Mouse (Mus musculus) neural tube, embryonic 10.5 days (tissue): Measurements from ENCODE around the gene Pir.

Experiments used
- DNase-seq: peaks from one replicate; pipeline ENCODE4 v3.0.0-alpha.2; 2017; ENCODE audit warnings: low spot score; ENCODE audit errors: extremely low spot score

Pir gene

DNA sequence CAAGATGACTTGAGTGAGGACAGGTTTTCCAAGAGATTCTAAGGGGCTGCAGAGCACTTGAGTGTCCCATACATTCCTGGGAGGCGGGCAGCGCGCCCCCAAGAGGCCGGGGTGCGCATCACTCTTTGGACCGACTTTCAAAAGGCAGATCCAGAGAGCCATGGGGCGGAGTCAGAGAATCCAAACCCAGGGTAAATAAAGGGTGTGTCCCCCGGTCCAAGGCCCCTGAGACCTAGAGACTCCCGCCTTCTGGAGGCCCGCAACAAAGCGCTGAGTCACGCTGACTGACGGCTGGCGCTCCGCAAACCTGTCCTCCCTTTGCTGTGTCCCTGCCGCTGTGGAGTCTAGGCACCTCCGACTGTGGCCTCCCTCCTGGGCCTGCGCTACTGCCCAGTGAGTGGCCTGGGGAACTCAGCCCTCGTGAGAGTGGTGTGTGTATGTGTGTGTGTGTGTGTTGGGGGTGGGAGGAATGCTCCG, at the start of gene Pir:
Gene Pir (plus strand): TSS at position 87 of the 477 bp plus-strand sequence.
- peak; percentile 47 for DNase-seq

DNA sequence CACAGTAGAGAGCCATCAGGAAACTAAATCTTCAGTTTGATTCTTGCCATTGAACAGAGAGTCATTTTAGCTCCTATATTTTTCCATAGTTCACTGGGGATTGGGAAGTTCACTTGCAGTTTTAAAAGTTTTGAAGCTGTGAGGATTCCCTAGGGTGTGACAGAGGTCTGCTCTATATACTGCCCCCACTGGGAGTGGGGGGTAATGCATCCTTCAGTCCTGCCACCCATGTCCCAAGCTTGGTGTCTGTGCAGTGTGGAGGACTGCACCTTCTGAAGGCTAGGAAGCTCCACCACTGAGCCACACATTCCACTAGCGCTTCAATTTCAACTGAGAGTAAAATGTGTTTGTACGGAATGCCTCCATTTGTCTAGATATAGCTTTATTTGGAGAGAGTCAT, 47.2 kb upstream of the Pir start:
- DNase-seq: no peak

GRCm38 (mm10) chrX:164233380-164233779, 35.8 kb upstream of the Pir start:
- DNase-seq: no peak

DNA sequence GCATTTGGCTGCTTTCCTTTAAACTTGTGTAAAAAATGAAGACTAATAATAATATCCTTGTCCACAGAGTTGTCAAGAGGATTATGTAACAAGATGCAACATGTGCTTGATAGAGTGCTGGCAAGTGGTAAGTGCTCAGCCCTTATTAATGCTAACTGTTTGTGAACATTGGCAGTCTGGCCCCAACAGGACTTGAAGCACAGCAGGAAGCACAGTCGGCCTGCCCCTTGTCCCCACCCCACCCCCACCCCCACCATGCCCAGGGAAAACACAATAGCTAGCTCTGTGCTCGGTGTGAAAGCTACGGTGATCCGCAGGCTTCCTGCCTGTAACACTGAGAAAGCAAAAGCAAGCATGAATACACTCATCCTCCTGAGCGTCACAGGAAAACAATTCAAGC, 23.5 kb upstream of the Pir start:
- DNase-seq: no peak

DNA sequence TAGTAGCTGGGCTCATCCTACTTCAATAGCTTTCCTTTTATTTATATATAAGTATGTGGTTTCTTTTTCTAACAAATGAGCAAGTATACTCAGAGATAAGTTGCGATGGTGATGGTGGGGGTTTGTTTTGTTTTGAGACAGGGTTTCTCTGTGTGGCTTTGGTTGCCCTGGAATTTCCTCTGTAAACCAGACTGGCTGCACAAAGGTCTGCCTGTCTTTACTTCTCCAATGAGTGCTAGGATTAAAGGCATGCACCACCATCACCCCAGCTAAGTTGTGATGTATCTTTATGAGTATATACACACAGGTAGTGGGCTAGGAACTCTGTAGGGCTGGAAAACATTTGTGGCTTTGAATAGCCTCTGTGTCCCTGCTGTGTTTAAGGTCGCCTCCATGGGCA, 22.4 kb upstream of the Pir start:
- DNase-seq: no peak

- no peak for DNase-seq
Observed at GRCm38 (mm10) chrX:164256527-164256926, 12.6 kb upstream of the Pir start.

DNA sequence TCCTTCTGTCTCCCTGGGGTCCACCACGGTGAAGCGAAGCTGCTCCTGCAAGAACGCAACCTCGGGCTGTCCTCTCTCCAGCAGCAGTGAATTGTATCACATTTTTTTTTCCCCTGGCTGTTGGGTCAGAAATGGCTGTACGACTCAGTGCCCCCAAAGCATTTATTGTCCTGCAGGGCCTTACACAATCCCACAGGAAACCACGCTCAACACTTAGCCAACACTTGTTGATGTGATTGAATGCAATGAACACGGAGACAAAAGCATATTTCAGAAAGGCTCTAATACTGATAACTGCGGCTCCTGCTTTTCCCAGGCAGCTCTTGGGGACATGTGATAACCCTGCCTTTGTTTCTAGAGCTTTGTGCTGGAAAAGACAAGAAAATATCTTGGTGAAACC, 11.1 kb upstream of the Pir start, which contains the start of gene Bmx:
Gene Bmx (minus strand): TSS at position 137 of the 400 bp plus-strand sequence.
- DNase-seq: no peak

GRCm38 (mm10) chrX:164258662-164259061, 10.5 kb upstream of the Pir start:
- no peak for DNase-seq

GRCm38 (mm10) chrX:164262286-164262685, 6.9 kb upstream of the Pir start:
- no peak for DNase-seq

DNA sequence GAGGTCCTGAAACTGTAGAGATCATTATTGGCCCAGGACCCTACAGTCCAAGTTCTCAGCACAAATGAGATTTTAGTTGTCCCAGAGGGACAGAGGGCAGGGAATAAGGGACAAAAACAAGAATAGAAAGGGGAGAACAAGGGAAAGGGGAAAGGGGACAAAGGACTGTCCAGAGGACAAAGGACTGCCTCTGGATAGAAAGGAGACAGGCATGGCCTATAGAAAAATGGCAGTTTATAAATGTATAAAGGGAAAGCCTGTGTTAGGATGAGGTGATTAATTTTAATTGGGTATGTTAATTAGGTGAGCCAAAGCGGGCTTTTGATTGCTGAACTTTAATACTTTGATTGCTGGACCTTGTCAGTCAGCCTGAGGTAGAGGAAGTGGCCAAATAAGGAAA, 4.3 kb upstream of the Pir start:
- DNase-seq: no peak

DNA sequence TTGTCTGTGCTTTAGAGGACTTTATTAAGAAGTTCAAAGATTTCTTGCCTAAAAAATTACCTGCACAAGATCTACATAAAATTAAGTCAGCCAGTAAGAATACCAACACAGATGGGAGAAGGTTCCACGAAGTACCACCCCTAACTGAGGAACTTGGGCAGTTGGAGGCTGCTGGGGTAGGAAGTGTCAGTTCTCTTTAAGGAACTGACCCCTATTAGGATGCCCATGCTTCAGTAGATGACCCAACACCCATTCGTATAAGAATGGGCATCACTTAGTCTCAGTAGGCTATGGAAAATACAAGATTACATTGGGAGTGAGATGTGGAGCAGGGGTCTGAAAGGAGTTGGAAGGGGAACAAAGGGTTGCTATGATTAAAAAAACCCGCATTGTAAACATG, 1.4 kb downstream of the Pir start:
- no peak for DNase-seq

- no peak for DNase-seq
Observed at GRCm38 (mm10) chrX:164275536-164275935, 6.4 kb downstream of the Pir start.

GRCm38 (mm10) chrX:164280918-164281647, 11.9 kb downstream of the Pir start:
- DNase-seq: no peak

- DNase-seq: no peak
Observed at GRCm38 (mm10) chrX:164283808-164284207, 14.6 kb downstream of the Pir start.

DNA sequence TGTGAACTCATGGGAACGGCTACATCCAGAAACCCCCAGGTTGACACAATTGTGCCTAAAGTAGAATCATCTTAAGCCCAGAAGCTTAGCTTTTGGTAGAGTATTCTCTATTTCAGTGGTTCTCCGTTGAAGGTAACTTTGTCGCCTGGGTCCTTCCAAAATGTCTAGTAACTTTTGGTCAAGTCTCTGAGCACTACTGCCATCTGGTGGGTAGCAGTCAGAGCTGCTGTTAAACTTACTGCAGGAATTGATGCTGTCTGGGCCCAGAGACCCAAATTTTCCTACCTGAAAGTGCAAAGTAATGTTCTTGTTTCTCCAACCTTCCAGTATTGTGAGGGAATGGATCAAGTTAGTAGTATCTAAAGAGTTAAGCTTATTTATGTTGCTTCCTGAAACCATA, 17.9 kb downstream of the Pir start:
- no peak for DNase-seq

GRCm38 (mm10) chrX:164291147-164291546, 22.0 kb downstream of the Pir start:
- no peak for DNase-seq

GRCm38 (mm10) chrX:164306250-164306649, 37.1 kb downstream of the Pir start:
- no peak for DNase-seq

DNA sequence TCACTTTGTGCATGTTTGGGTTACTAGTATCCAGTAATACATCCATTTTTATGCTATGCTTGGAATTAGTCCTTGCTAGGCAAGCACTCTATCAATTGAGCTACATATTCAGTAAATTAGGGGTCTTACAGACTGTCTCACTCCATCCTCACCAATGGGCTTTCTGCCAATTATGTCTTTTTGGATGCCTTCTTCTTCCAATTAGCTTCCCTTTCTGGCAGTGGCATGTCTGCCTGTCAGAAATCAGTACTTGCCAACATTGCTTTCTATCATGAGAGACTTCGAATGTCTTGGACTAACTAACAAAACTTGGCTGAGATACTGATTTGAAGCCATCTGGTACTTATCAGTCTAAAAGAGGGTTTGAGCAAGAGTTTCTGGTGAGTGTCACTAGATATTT, 44.7 kb downstream of the Pir start:
- DNase-seq: no peak

GRCm38 (mm10) chrX:164318554-164318953, 49.4 kb downstream of the Pir start:
- no peak for DNase-seq

DNA sequence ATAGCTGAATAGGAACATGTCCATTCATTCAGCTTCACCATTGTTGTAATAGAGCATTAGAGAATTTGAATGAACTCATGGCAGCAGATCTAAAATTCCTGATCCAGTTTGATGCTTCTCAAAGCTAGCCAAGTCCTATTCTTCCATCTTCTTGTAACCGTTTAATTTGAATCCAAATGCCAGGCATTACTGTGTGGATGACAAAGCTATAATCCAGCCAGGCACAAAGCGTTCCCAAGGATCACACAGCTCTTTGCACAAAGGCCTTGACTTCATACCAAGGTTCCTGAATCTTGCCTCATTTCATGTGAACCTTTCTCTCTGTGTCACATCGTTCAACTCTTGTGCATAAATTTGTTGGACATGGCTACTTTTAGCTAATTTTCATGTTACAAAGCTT, 50.9 kb downstream of the Pir start:
- DNase-seq: no peak

DNA sequence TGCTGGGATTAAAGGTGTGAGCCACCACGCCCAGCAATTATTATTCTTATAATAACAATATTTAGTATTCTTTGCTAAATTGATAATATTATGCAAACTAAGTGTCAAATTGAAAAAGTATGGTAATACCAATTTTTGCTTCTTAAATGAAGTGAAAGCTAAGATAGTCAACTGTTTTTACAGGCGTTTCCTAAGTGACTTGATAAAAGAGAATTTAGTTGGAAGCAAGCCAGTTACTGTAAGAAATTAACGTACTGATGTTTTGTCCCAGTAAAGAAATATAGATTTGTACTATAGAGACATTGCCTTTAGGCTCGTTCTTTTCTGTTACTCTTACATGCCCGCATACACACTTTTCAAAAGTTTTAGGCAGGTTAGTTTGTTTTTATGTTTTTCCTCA, 53.3 kb downstream of the Pir start:
- no peak for DNase-seq

DNA sequence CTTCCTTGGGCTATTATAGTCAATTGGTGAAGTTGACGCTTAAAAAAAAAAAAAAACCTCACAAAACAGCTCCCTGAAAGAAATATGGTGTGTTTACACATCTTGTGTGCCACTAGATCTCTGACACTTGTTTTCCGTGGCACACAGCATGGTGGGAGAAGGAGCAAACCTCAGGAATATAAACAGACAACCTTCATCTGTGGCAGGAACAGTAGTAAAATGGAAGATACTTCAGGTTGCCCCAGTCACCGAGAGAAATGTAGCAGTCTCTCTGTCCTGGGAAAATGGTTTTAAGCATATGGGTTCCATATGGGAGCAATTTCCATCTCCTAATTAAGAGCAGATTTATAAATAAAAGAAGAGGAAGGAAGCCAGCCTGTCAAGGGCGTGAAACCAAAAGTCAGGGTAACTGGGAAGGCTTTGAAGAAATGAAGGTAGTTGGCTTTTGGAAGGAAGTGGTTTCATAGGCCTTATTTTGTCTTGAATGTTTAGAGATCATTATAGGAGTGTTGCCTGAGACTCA, 54.3 kb downstream of the Pir start:
- no peak for DNase-seq

DNA sequence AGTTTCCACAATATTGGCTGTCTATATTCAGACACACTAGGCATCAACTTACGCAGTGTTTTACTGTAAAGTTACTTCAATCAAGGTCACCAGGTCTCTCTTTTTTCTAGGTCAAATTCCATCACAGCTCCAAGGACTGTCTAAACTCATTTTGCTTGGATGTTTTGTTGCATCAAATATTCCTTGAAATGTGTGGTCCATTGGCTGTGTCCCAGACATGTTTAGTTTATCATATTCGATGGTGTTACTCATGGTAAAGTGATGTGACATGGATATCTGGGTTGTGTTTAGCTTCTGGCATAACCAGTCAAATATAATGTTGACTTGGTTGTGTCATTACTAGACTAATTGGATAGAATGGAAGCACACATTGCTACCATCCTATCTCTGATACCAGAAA, 61.2 kb downstream of the Pir start:
- DNase-seq: no peak
